Mouse (Mus musculus): Measurements from ENCODE around the gene Spink4.
"Not testable (repeated sequence)": the region's sequence is repeated elsewhere in the genome, so short reads cannot be mapped to it uniquely, and the experiment has no call there.

Gene Spink4

DNA sequence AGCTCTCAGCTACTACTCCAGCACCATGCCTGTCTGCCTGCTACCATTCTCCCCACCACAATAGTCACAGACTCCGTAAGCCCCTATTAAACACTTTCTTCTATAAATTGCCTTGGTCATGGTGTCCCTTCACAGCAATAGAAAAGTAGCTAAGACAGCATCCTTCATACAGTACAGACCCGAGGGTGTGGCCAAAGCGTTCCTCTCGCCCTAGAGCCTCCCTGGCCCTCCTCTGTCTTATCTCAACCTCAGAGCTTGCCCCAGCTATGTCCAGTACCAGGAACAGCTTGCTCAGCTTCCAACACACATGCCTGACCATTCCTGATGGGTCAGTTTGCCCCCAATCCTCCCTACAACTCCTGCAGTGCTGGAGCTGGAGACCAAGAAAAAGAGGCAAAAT lies 19.2 kb upstream of the Spink4 start:
- DNase-seq (ENCODE audit: low read depth, low spot score) = no peak

- DNase-seq (ENCODE audit: low read depth, low spot score) = peak; percentile 63
These were observed 13.6 kb upstream of the Spink4 start for GRCm38 (mm10) chr4:40906298-40906697.

DNA sequence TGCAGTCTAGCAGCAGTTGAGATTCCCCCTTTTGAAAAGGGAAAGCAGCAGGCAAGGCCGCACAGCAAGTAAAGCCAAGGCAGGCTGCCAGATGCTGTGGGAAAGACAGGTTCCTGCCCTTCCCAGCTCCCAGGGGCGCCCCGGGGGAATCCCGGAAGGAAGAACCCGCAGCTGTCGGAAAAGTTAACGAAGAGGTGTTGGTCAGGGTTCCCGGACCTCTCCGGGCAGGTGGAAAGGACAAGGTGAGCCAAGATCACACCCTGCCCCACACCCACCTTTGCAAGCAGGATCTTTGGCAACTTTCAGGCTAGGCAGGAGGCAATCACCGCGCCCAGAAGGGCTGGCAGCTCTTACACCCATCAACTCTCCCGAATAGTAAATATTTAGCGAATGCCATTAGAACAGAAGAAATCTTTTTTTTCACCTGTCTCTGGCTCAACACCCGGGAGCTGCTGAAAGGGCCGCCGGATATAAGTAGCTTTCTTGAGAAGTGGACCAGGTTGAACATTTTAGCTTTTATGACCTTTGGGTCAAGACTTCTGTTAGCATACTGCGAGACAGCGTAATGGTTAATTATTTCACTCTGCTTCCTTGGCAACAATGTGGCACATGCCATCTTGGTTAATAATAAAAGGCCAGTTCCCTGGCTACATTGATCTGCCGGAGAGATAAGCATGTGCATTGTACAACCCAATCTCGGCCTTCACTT lies 11.4 kb upstream of the Spink4 start:
- no peak for DNase-seq (ENCODE audit: low read depth, low spot score)

DNA sequence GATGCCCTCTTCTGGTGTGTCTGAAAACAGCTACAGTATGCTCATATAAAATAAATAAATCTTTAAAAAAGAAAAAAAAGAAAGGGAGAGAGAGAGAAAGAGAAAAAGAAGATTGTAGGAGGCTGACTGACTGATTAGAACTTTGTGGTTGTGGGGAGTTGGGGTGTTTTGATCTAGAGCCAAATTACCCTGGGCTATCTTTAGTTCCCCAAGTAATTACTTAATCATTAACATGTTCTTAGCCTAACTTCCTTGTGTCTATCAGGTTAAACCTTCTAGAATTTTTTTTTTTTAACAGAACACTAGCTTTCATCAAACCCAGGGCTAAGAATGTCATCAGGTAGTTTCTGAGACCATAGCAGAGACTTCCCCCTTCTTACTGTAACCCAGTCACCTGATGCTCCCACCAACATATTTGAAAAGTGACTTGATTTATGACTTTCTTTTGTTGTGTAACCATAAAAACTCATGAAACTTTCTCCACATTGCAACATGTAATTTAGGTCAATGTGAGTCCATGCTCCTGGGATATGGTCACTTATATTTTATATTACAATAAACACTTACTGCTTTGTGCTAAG lies 5.5 kb upstream of the Spink4 start:
- no peak for DNase-seq (ENCODE audit: low read depth, low spot score)

DNA sequence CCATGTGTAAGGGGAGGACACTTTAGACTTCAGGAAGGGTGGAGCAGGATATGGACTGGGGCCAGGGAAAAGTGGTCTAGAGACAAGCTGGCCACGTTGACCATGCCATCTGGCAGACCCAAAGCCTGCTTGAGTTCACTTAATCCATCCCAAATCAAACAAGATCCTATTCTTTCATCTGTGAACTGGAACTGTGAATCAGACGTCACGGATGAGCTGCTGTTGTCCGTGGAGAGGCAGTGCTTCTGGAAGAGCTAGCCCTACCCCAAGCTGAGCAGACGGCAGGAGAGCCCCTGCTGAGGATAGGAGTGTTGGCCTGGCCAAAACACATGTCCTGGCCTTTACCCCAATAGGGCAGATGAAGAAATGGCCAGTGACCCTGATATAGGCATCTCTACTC lies 3.9 kb upstream of the Spink4 start:
- no peak for DNase-seq (ENCODE audit: low read depth, low spot score)

DNA sequence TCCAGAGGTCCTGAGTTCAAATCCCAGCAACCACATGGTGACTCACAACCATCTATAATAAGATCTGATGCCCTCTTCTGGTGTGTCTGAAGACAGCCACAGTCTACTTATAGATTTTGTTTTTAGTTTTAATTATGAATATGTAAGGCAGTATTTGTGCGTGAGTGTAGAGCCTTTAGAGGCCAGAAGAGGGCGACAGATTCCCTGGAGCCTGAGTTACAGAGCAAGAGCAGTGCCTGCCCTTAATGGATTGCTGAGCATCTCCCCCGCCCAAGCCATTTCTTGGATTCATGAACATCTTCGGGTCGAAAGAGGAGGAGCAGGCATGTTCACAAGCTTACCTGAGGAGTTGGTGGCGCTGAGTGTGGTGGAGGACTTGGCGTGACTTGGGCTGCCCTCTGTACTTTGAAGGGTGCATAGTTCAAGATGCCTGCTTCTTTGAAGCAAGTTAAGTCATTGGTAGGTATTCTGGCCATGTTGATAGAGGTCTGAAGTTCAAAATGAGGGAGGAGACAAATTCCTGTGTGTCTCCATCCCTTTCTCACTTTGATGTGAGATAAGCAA lies 3.2 kb upstream of the Spink4 start:
- no peak for DNase-seq (ENCODE audit: low read depth, low spot score)

- DNase-seq (ENCODE audit: low read depth, low spot score) = no peak
These were observed 724 bp downstream of the Spink4 start for GRCm38 (mm10) chr4:40920576-40920975.

GRCm38 (mm10) chr4:40921288-40921687 lies 1.4 kb downstream of the Spink4 start:
- DNase-seq (ENCODE audit: low read depth, low spot score) = no peak

GRCm38 (mm10) chr4:40923087-40923651 lies 3.3 kb downstream of the Spink4 start:
- DNase-seq (ENCODE audit: low read depth, low spot score) = no peak

DNA sequence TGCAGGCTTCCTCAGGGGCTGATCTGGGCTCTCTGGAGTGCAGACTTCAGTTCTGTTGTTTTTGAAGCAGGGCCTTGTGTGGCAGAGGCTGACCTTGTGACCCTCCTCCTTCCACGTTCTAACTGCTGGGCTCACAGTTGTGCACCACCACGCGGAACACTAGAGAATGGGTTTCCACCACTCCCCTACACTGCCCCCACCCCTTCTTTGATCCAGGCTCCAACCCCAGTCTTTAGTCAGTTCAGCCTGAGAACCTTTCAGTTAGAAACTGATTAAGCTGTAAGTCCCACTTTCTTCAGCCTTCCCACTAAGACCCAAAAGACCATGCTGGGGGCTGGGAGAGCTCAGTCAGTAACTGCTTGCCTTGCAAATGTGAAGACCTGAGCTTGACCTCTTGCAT lies 5.7 kb downstream of the Spink4 start:
- DNase-seq (ENCODE audit: low read depth, low spot score) = no peak

DNA sequence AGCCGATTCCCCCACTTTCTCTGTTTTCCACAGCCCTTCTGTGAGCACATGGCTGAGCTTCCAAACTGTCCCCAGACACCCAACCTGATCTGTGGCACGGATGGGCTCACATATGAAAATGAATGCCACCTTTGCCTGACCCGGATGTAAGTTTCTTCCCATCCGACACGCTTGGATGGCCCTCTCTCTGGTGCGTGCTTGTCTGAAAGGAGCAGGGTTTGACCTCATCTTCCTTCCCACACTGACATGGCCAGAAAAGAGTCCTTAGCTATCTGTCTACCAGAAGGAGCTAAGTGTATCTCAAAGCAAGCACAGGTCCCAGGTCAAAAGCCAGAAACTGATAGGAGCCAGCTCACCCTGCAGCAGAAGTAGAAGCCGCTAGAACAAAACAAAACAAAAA lies 9.2 kb downstream of the Spink4 start:
- no peak for DNase-seq (ENCODE audit: low read depth, low spot score)

- no peak for DNase-seq (ENCODE audit: low read depth, low spot score)
These were observed 13.8 kb downstream of the Spink4 start for GRCm38 (mm10) chr4:40933694-40934093.

- DNase-seq (ENCODE audit: low read depth, low spot score) = not testable (repeated sequence)
These were observed 14.5 kb downstream of the Spink4 start for GRCm38 (mm10) chr4:40934369-40934768.

GRCm38 (mm10) chr4:40936175-40936839 lies 16.5 kb downstream of the Spink4 start:
- DNase-seq (ENCODE audit: low read depth, low spot score) = no peak

GRCm38 (mm10) chr4:40938793-40939192 lies 18.9 kb downstream of the Spink4 start:
- DNase-seq (ENCODE audit: low read depth, low spot score) = no peak

DNA sequence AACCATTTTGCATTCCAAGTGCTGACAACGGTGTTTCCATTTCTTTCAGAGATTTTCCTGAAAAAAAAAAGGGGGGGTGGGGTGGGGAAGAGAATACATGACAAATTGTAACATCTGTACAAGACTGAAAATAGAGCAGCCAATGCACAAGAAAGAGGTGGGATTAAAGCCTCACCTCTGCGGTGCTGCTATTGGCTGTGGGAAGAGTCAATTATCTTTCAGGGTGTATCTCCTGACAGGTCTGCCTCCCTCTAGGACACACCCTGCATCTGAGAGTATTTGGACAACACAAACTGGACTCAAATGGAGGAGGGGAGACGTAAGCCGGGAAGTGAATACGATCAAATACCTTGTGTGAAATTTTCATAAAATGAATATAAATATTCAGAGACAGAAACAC lies 23.8 kb downstream of the Spink4 start:
- no peak for DNase-seq (ENCODE audit: low read depth, low spot score)

DNA sequence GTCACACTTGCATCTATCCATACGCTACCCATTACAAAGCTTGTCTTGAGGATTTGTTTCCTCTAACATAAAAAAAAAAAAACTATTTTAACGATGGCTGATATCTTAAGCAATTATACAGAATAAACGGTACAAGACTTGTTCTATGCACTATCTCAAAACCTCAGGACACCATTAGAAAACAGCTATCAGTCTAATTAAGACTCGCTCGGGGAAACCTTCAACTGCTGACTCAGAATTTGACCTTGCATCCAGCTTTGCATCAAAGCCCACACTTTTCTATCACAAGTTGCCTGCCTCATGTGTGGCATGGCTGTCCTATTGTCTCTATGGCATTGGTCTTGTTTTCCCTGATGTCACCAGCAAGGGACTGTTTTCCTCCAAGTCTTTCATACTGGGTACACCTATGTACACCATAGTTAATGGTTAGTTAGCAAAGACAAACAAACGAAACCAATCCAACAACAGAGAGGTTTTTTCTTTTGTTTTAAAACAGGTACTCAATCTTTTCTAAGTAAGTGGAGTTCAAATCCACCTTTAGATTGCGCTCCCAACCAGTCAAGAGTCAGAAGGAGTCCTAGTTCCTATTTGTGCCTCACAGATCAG lies 26.8 kb downstream of the Spink4 start:
- DNase-seq (ENCODE audit: low read depth, low spot score) = no peak

- no peak for DNase-seq (ENCODE audit: low read depth, low spot score)
These were observed 27.8 kb downstream of the Spink4 start for GRCm38 (mm10) chr4:40947565-40948159.

GRCm38 (mm10) chr4:40948160-40948708 lies 28.4 kb downstream of the Spink4 start, which contains the start of the genes Bag1 and Chmp5:
Gene Bag1 (minus strand): TSS chr4:40948294.
Gene Chmp5 (plus strand): TSS chr4:40948407.
- DNase-seq (ENCODE audit: low read depth, low spot score) = peak; percentile 98

- peak; percentile 48 for DNase-seq (ENCODE audit: low read depth, low spot score)
These were observed 33.7 kb downstream of the Spink4 start for GRCm38 (mm10) chr4:40953521-40953920.

GRCm38 (mm10) chr4:40955942-40956341 lies 36.1 kb downstream of the Spink4 start:
- DNase-seq (ENCODE audit: low read depth, low spot score) = no peak
